Mouse (Mus musculus): ENCODE measurements around the gene Tspoap1.

Gene Tspoap1

GRCm38 (mm10) chr11:87760301-87761081 lies at the start of gene Tspoap1:
TSS of gene Tspoap1 (plus strand) at chr11:87760541.
- no peak for DNase-seq

- no peak for DNase-seq
Observed at GRCm38 (mm10) chr11:87712188-87712587, 48.2 kb upstream of the Tspoap1 start.

- no peak for DNase-seq
Observed at GRCm38 (mm10) chr11:87715999-87716398, 44.3 kb upstream of the Tspoap1 start.

GRCm38 (mm10) chr11:87719526-87719925 lies 40.8 kb upstream of the Tspoap1 start:
- DNase-seq = no peak

GRCm38 (mm10) chr11:87720324-87720723 lies 40.0 kb upstream of the Tspoap1 start:
- no peak for DNase-seq

- no peak for DNase-seq
Observed at GRCm38 (mm10) chr11:87720839-87721238, 39.5 kb upstream of the Tspoap1 start.

- DNase-seq = no peak
Observed at GRCm38 (mm10) chr11:87722168-87722567, 38.2 kb upstream of the Tspoap1 start.

GRCm38 (mm10) chr11:87722891-87723290 lies 37.5 kb upstream of the Tspoap1 start:
- no peak for DNase-seq

GRCm38 (mm10) chr11:87725515-87725914 lies 34.8 kb upstream of the Tspoap1 start:
- DNase-seq = no peak

GRCm38 (mm10) chr11:87725964-87726562 lies 34.3 kb upstream of the Tspoap1 start:
- DNase-seq = no peak

GRCm38 (mm10) chr11:87727021-87727420 lies 33.3 kb upstream of the Tspoap1 start:
- no peak for DNase-seq

- no peak for DNase-seq
Observed at GRCm38 (mm10) chr11:87727471-87727870, 32.9 kb upstream of the Tspoap1 start.

GRCm38 (mm10) chr11:87728850-87729592 lies 31.3 kb upstream of the Tspoap1 start:
- no peak for DNase-seq

GRCm38 (mm10) chr11:87729593-87730185 lies 30.7 kb upstream of the Tspoap1 start:
- no peak for DNase-seq

GRCm38 (mm10) chr11:87730652-87731310 lies 29.6 kb upstream of the Tspoap1 start:
- no peak for DNase-seq

- DNase-seq = no peak
Observed at GRCm38 (mm10) chr11:87734346-87734745, 26.0 kb upstream of the Tspoap1 start.

GRCm38 (mm10) chr11:87735691-87736090 lies 24.6 kb upstream of the Tspoap1 start:
- DNase-seq = no peak

GRCm38 (mm10) chr11:87736647-87737134 lies 23.6 kb upstream of the Tspoap1 start:
- DNase-seq = no peak

- peak; percentile 95 for DNase-seq
Observed at GRCm38 (mm10) chr11:87737175-87737740, 23.1 kb upstream of the Tspoap1 start, which contains the start of gene Supt4a. TSS of gene Supt4a (plus strand) at chr11:87737552.

GRCm38 (mm10) chr11:87743691-87744090 lies 16.6 kb upstream of the Tspoap1 start:
- DNase-seq = no peak

- DNase-seq = no peak
Observed at GRCm38 (mm10) chr11:87744964-87745363, 15.4 kb upstream of the Tspoap1 start.

Data from kidney, adult 18-20 months (tissue).